Mouse (Mus musculus) left cerebral cortex, postnatal 14 days (tissue): ENCODE measurements around the gene Rpl29. TPM values are rescaled to one million over a fixed set of nuclear protein-coding genes. Genes with fewer than 3 reads are reported as not detected.

Source experiments
- total RNA-seq, 2 experiments: library from RNA; stranded (reverse); gene quantifications; 2 replicates each; pipeline ENCODE4 v1.2.3; 2021

Rpl29 gene
- total RNA-seq, 2 experiments from 2014 or later = 336 to 343 TPM

Other genes starting within 250 kb of the Rpl29 start
- 10 to 100 TPM; 16.8 to 19.0 TPM for gene Ppm1m, start 229.7 kb upstream of the Rpl29 start, total RNA-seq
- 10 to 100 TPM; 61.6 to 64.0 TPM for gene Twf2, start 226.3 kb upstream of the Rpl29 start, total RNA-seq
- 1 to 10 TPM; 1.0 to 1.2 TPM for gene Tlr9, start 206.9 kb upstream of the Rpl29 start, total RNA-seq
- 100 to 1,000 TPM; 140 to 154 TPM for gene Alas1, start 180.8 kb upstream of the Rpl29 start, total RNA-seq
- 10 to 100 TPM; 17.7 to 19.3 TPM for gene Poc1a, start 148.4 kb upstream of the Rpl29 start, total RNA-seq
- 100 to 1,000 TPM in 1 of 2 experiments, 10 to 100 TPM in 1; 95.1 to 102 TPM for gene Dusp7, start 60.8 kb upstream of the Rpl29 start, total RNA-seq
- gene Acy1, start 8.9 kb downstream of the Rpl29 start, total RNA-seq = 10 to 100 TPM in 1 of 2 experiments, 1 to 10 TPM in 1; 7.9 to 11.1 TPM
- gene Abhd14b, start 18.0 kb downstream of the Rpl29 start, total RNA-seq = 1 to 10 TPM; 7.7 to 8.1 TPM
- 10 to 100 TPM; 48.7 to 54.1 TPM for gene Abhd14a, start 18.2 kb downstream of the Rpl29 start, total RNA-seq
- gene Pcbp4, start 23.8 kb downstream of the Rpl29 start, total RNA-seq = 100 to 1,000 TPM; 151 to 170 TPM
- gene Gpr62, start 36.5 kb downstream of the Rpl29 start, total RNA-seq = 1 to 10 TPM; 3.7 to 5.8 TPM
- 10 to 100 TPM; 34.1 to 47.5 TPM for gene Rrp9, start 46.5 kb downstream of the Rpl29 start, total RNA-seq
- gene Parp3, start 47.5 kb downstream of the Rpl29 start, total RNA-seq = 1 to 10 TPM; 3.3 to 3.5 TPM
- not detected for gene Iqcf1, start 70.5 kb downstream of the Rpl29 start, total RNA-seq
- 1 to 10 TPM in 1 of 2 experiments, not detected in 1; 1.7 TPM for gene Iqcf5, start 85.1 kb downstream of the Rpl29 start, total RNA-seq
- not detected for gene Iqcf3, start 132.2 kb downstream of the Rpl29 start, total RNA-seq
- not detected for gene Iqcf4, start 141.5 kb downstream of the Rpl29 start, total RNA-seq
- not detected for gene Iqcf6, start 197.1 kb downstream of the Rpl29 start, total RNA-seq
- 10 to 100 TPM; 62.1 to 69.6 TPM for gene Grm2, start 226.6 kb downstream of the Rpl29 start, total RNA-seq